Mouse (Mus musculus) hindbrain, embryonic 14.5 days (tissue): ENCODE data around the gene Madd. TPM values are rescaled to one million over a fixed set of nuclear protein-coding genes. Genes with fewer than 3 reads are reported as not detected.
A peak's percentile ranks its signal among the peaks of the same experiment; 100 is the strongest.

ENCODE experiments used
- ATAC-seq: fragments of 200-750 bp; cut with Nextera tagmentation; 2 replicates; pipeline ENCODE4 v1.8.0; 2017; ENCODE audit warnings: moderate number of reproducible peaks, mild to moderate bottlenecking, moderate TSS enrichment, moderate library complexity; ENCODE audit not compliant: low FRiP score
- DNase-seq: peaks from one replicate; pipeline ENCODE4 v3.0.0-alpha.2; 2015; ENCODE audit warnings: low spot score
- H3K27ac ChIP-seq: fragments of 300-500 bp; sonication (generic); 2 replicates; pipeline ENCODE4 v1.5.1; 2014; ENCODE audit warnings: mild to moderate bottlenecking, moderate library complexity
- H3K27me3 ChIP-seq: fragments of 300-500 bp; sonication (generic); 2 replicates; pipeline ENCODE4 v1.6.1; 2014; ENCODE audit warnings: mild to moderate bottlenecking, low read length, mixed read lengths; ENCODE audit not compliant: control insufficient read depth, insufficient read depth
- H3K36me3 ChIP-seq: fragments of 300-500 bp; sonication (generic); replicated peaks from 2 replicates; pipeline ENCODE4 v1.6.1; 2014; ENCODE audit not compliant: control insufficient read depth, insufficient read depth
- H3K4me1 ChIP-seq: fragments of 300-500 bp; sonication (generic); replicated peaks from 2 replicates; pipeline ENCODE4 v1.6.1; 2014; ENCODE audit warnings: antibody characterized with exemption, low read length, mixed read lengths; ENCODE audit not compliant: control insufficient read depth, insufficient read depth
- H3K4me2 ChIP-seq: fragments of 300-500 bp; sonication (generic); replicated peaks from 2 replicates; pipeline ENCODE4 v1.6.1; 2014; ENCODE audit warnings: mild to moderate bottlenecking, moderate library complexity
- H3K4me3 ChIP-seq: fragments of 300-500 bp; sonication (generic); replicated peaks from 2 replicates; pipeline ENCODE4 v1.5.1; 2014; ENCODE audit warnings: mild to moderate bottlenecking, low read length
- H3K9ac ChIP-seq: fragments of 300-500 bp; sonication (generic); 2 replicates; pipeline ENCODE4 v1.6.1; 2014
- H3K9me3 ChIP-seq: fragments of 300-500 bp; sonication (generic); 2 replicates; pipeline ENCODE4 v1.6.1; 2016; ENCODE audit warnings: low read length; ENCODE audit not compliant: control insufficient read depth
- WGBS: fragments of 180-500 bp; shearing (Covaris S2); extraction: QIAGEN DNeasy Blood & Tissue Kit; methylation state at CpG from one replicate; pipeline ENCODE4 v1.1.7; 2014; 5-methylcytosine and 5-hydroxymethylcytosine counted together
- polyA plus RNA-seq: library from polyadenylated mRNA; unstranded; fragments of >200 nt; fragmentation: Nextera tagmentation; extraction: Ambion mirVana; gene quantifications from 2 replicates; pipeline ENCODE4 v1.2.1, GENCODE M21; 2014

The Madd gene
- 51.6 and 58.4 TPM in 2 replicates for polyA plus RNA-seq

DNA sequence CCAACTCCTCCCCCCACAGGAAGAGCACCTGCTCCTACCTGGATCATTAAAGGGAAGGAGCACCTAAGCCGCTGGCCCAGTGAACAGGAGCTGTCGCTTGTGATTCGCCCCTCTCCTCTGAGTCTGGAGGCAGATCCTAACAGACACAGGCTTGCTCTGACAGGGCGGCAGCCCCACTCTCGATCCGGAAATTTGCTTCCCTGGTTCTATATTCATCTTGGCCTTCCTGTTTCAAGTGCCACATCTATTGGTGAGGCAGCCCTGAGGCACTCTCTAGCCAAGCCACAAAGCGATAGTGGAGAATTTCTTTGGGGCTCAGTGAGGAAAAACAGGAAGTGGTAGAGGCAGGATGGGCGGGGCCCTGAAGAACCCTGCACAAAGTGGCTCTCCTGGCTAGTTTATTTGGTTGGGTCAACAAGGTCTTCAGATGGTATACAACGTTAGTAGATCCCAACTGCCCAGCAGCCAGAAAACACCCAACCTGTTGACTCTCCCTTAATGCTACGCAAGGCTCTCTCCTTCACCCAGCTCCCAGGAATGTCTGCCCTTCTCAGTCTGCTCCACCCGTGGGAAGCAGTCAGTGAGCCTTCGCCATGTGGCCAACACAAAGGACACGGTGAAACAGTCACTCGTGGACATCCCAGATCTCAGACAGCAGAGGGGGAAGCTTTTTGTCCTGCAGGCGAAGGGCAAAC is at the start of gene Madd:
Madd (minus strand) TSS at position 127 of the 695 bp plus-strand sequence.
- no peak for ATAC-seq

DNA sequence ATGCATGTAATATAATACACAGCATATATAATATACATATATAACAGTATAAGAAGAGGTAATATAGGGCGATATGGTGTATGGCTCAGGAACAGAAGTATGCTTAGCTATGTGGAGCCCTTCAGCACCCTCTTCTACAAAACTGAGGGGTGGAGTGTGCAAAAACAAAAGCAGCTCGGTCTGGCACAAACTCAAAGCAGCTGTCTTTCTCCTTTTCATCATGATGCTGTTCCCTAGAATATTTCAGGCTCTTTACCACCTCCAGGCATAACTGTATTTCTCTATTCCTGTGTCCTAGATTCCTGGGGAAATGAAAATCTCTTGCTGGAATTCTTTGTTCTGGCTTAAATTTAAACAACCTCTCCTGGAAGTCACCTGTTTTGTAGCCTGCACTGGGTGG is 46.1 kb upstream of the Madd start:
- Histone ChIP-seq H3K9ac (no peak overlapping the region), H3K9me3 (no peaks in the 10 kb centered on the region), H3K27ac (no peak overlapping the region), H3K27me3 (no peaks in the 10 kb centered on the region), H3K4me2 (no peak overlapping the region), H3K4me1 (no peaks in the 10 kb centered on the region), H3K4me3 (no peak overlapping the region), H3K36me3 (peaks cover 10% of the 10 kb centered on the region; the same call in 1 of the 2 replicates)
- DNase-seq (no peak), ATAC-seq (no peak)
- WGBS = 87% methylated on average over 2 of the region's 2 CpGs

More for the DNA sequence above, at the start of gene Madd:
- Histone ChIP-seq H3K4me1 (peaks cover 23% of the 10 kb centered on the region), H3K9ac (peak within 1 kb of the TSS; percentile 76), H3K9me3 (no peaks in the 10 kb centered on the region), H3K4me3 (peak within 1 kb of the TSS; percentile 73), H3K4me2 (peak within 1 kb of the TSS; percentile 80), H3K27me3 (no peaks in the 10 kb centered on the region), H3K27ac (peak within 1 kb of the TSS; percentile 89), H3K36me3 (peaks cover 1% of the 10 kb centered on the region)
- 72% methylated on average over 15 of the region's 15 CpGs for WGBS
- DNase-seq = no peak

DNA sequence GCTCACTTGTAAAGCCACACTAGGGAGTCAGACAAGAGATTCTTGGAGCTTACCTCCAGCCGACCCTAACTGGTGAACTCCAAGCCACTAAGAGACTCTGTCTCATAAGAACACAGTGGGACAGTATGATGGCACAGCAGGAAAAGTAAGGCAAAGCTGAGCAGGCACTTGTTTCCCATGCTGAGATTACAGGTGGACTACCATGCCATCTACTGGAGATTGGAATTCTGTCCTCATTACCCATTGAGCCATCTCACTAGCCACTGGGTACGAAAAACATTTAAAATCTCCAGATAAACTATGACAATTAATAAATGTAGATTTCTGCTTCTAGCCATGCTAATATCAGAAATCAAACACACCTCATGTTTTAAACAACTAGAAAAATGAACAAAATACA is 40.0 kb upstream of the Madd start:
- Histone ChIP-seq H3K27me3 (no peaks in the 10 kb centered on the region), H3K36me3 (0 out of 2 replicates have a peak, but pooled peaks cover 2% of the 10 kb centered on the region), H3K4me3 (no peak overlapping the region), H3K4me1 (no peaks in the 10 kb centered on the region), H3K4me2 (no peak overlapping the region), H3K9ac (no peak overlapping the region), H3K9me3 (no peaks in the 10 kb centered on the region), H3K27ac (no peak overlapping the region)
- WGBS = 90% methylated on average over 2 of the region's 2 CpGs
- DNase-seq = no peak
- no peak for ATAC-seq

DNA sequence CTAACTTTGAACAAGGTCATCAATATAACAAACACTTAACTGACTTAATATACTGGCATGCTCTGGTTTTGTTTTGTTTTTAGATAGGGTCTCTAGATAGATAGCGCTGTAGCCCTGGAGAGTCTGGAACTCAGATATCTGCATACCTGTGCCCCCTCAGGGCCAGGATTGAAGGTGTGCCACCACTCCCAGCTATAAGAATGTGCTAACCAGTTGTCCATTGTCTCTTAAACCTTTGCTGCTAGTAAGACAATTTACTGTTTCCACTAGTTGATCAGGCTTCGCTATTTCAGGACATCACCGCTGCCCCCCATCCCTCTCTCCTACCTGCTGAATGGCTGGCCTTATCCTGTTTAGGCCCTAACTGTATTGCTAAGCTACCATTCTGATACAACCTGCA is 36.9 kb upstream of the Madd start:
- no peak overlapping the region for H3K9ac ChIP-seq
- no peak for ATAC-seq
- H3K9me3 ChIP-seq = no peaks in the 10 kb centered on the region
- no peak for DNase-seq
- 0 out of 2 replicates have a peak, but pooled peaks cover 3% of the 10 kb centered on the region for H3K4me1 ChIP-seq
- no peaks in the 10 kb centered on the region for H3K27me3 ChIP-seq
- no peak overlapping the region for H3K27ac ChIP-seq
- no peak overlapping the region for H3K4me2 ChIP-seq
- peaks cover 28% of the 10 kb centered on the region for H3K36me3 ChIP-seq
- H3K4me3 ChIP-seq = no peak overlapping the region
- 94% methylated on average over 3 of the region's 3 CpGs for WGBS

DNA sequence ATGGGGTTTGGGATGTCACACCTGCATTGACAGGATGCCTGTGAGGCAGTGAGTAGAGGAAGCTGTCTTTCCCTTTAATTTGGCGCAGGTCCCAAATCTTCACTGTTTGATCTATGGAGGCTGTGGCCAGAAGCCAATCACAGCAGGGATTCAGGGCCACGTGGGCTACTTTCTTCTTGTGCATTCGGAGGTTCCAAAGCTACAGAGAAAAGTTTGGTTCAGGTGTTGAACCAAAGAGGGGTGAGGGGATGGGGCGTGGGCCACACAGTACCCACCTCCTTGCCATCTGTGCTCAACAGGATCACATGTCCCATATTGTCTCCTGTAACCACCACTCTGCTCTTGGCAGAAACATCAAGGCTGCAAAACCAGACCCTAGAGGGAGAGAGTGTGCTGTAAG is 33.4 kb upstream of the Madd start:
- Histone ChIP-seq H3K4me2 (no peak overlapping the region), H3K36me3 (peaks cover 61% of the 10 kb centered on the region), H3K9ac (no peak overlapping the region), H3K4me3 (no peak overlapping the region), H3K27me3 (no peaks in the 10 kb centered on the region), H3K9me3 (no peaks in the 10 kb centered on the region), H3K27ac (no peak overlapping the region), H3K4me1 (0 out of 2 replicates have a peak, but pooled peaks cover 3% of the 10 kb centered on the region)
- DNase-seq (peak; percentile 30), ATAC-seq (no peak; the same call in 1 of the 2 replicates)
- WGBS = 62% methylated on average over 4 of the region's 4 CpGs

DNA sequence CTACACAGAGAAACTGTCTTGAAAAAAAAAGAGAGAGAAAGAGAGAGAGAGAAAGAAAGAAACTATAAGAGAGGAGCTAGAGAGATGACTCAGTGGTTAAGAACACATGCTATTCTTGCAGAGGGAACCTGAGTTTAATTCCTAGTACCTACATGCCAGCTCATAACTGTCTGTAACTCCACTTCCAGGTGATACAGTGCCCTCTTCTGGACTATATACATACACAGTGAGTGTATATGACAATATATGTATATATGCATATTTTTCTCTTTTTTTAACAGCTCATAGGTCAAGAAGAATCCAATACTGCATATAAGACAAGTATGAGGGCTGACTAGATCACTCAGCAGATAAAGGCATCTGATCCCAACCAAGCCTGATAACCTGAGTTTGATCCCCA is 29.7 kb upstream of the Madd start:
- Histone ChIP-seq H3K4me3 (no peak overlapping the region), H3K9ac (no peak overlapping the region), H3K36me3 (peaks cover 91% of the 10 kb centered on the region), H3K4me2 (no peak overlapping the region), H3K4me1 (0 out of 2 replicates have a peak, but pooled peaks cover 3% of the 10 kb centered on the region), H3K27ac (no peak overlapping the region), H3K27me3 (no peaks in the 10 kb centered on the region), H3K9me3 (no peaks in the 10 kb centered on the region)
- ATAC-seq (no peak), DNase-seq (no peak)

DNA sequence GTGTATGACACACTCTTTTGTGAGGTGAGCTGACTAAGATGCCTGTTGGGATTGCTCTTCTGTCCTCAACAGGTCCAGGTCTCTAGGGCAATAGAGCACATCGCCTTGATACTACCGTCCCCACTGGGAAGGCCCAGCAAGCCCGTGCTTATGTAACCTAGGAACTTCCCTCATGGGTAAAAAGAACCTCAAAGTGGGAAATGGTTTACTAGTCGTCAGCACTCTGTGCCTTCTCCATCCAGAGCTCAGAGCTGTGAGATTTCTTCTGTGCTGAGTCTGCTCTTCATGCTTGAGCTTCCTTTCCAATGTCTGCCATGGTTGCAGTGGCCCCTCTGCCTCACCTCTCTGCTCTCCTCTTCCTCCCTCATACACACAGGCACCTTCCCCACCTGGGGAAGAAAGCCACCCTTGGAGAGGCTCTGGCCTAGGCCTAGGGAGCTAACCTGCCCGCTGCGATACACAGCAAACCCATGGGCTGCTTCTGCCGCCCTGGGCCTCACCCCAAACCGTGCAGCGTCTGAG is 22.7 kb upstream of the Madd start:
- H3K9me3 ChIP-seq = no peaks in the 10 kb centered on the region
- H3K27ac ChIP-seq = no peak overlapping the region
- no peak for ATAC-seq
- peaks cover 62% of the 10 kb centered on the region for H3K36me3 ChIP-seq
- WGBS = 92% methylated on average over 9 of the region's 9 CpGs
- H3K4me2 ChIP-seq = no peak overlapping the region
- no peak overlapping the region for H3K9ac ChIP-seq
- H3K4me3 ChIP-seq = no peak overlapping the region
- H3K27me3 ChIP-seq = no peaks in the 10 kb centered on the region
- DNase-seq = no peak
- peaks cover 23% of the 10 kb centered on the region for H3K4me1 ChIP-seq

DNA sequence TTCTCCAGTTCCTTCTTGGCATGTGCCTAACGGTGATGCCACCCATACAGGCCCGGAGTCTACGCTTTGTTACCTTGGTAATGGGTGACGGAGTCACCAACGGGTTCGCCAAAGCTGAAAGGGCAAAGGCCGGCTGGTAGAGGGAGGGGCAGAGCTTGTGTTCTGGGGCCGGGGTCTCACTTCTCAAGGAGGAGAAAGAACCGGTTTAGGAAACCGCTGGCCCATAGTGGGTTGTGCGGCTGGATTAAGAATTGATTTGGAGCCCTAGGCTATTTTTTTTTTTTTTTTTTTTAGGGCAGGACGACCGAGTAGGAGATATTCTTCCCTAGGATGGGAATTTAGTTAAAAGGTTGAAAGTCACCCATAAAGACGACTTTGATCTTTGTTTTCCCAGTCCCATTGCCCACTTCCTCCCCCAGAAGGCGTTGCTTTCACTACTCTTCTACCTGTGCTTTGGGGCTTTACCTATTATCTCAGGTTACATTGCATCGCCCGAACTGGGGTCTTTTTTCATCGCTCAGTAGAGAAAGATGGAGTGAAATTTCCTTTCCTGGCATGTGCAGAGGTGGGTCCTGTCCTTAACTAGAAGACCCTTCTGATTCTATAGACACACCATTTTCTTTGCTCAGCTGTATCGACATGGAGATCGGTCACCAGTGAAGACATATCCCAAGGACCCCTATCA is 19.5 kb upstream of the Madd start:
- no peak; the same call in 1 of the 2 replicates for ATAC-seq
- no peak for DNase-seq
- Histone ChIP-seq H3K4me3 (peak overlapping the region; percentile 54), H3K9ac (peak overlapping the region; percentile 72), H3K27me3 (no peaks in the 10 kb centered on the region), H3K36me3 (peaks cover 32% of the 10 kb centered on the region), H3K27ac (peak overlapping the region; percentile 89), H3K4me2 (peak overlapping the region; percentile 81), H3K4me1 (peaks cover 23% of the 10 kb centered on the region), H3K9me3 (no peaks in the 10 kb centered on the region)
- 14% methylated on average over 20 of the region's 20 CpGs for WGBS

DNA sequence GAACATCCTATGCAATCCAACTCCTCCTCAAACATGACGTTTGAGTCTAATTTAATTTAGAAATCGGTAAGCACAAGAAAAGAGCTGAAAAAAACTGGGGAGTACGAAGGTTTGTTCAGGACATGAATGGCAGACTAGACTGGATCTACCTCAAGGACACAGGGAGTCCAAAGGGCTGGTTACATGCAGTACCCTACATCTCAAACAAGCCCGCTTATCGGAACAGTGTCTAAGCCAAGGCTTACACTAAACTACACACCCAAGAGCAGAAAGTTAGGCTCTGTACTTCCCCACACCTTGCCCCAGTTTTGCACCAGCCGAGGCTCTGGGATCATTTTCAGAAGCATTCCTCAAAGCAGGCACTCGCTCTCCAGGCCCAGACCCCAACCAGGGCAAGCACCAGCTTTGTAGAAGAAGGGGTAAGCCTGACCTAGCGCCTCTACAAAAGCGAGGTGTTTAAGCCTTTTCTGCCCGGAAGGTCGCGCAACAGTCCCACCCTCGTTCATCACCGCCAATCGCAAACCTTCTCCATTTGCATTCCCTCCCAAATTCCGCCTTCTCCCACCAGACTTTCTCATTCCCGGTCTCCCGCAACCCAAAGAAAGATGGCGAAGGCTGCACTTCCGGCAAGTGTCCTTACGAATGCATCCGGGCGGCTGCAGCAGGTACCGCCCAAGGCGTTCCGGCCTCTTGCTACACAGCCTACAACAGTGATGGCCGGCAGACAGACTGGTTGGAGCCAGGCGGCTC is 18.8 kb upstream of the Madd start, which contains the start of the genes Nr1h3 and Acp2:
Nr1h3 (minus strand) TSS at position 613 of the 750 bp plus-strand sequence.
Acp2 (plus strand) TSS at position 664 of the 750 bp plus-strand sequence.
- Histone ChIP-seq H3K4me3 (peak within 1 kb of the TSS; percentile 54), H3K36me3 (peaks cover 25% of the 10 kb centered on the region), H3K9me3 (no peaks in the 10 kb centered on the region), H3K4me2 (peak within 1 kb of the TSS; percentile 81), H3K27me3 (no peaks in the 10 kb centered on the region), H3K9ac (peak within 1 kb of the TSS; percentile 72), H3K4me1 (peaks cover 23% of the 10 kb centered on the region), H3K27ac (peak within 1 kb of the TSS; percentile 89)
- DNase-seq (peak; percentile 94), ATAC-seq (peak; percentile 97)
- 5% methylated on average over 28 of the region's 28 CpGs for WGBS
